Mouse (Mus musculus) thymus, postnatal 10 days (tissue): ENCODE results near the gene AI464131.

Experiments
- DNase-seq, 2 experiments: peaks; one replicate each; pipeline ENCODE4 v3.0.0; 2021; ENCODE audit warnings: low spot score in 2 of 2

The AI464131 gene

DNA sequence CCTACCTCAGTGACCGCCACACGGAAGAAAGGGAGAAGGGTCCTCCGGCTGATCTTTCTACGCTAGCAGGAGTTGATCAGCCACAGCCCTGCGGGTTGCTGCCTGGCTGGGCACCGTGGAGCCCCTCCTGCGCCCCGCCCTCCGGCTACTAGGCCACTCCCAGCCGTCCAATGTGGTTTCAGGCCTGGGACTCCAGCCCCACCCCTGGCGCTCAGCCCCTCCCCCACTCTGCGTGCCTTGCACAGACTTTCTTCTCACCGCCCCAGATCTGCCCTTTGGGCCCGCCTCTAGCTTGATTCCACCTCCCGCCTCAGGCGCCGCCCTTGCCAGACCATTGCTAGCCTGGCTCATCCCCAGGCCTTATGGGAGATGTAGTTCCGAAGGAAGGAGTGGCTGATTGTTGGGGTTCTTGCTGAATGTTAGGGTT lies at the start of gene AI464131:
TSS of gene AI464131 (minus strand) at position 91 of the 427 bp plus-strand sequence.
- DNase-seq: peak; percentile 58 to 59

DNA sequence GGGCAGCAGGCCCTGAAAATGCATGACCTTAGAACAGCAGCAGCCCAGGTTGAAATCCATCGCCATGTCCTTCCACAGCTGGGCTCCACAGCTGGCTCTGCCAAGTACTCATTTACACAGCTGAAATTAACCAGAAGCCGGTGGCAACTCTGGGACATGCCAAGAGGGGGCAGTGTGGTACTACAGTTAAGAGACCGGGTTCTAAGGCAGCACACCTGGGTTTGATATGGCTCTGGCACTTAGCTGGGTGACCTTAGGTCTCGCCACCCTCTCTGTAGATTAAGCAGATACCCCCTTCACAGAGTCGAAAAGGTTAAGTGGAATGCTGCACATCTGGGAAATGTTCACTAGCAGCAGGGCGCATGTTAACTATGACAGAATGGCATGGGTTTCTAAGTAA lies 49.7 kb upstream of the AI464131 start:
- DNase-seq: peak; percentile 31 to 76

DNA sequence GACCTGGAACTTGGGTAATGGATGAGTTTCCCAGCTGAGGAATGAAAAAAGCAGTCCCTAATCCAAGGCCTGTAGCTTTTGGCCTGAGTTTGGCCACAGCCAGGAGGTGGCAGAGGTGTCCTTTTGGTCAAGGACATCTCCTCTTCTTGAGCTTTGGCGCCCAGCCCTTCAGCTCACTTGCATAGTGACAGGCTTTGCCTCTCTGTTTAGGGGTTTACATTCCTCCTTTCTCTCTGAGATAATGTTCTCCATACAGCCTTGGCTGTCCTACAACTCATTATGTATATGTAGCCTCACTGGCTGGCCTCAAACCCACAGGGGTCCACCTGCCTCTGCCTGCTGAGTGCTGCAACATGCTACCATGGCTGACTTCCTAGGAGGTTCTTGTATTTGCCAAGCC lies 44.2 kb upstream of the AI464131 start:
- no peak for DNase-seq

DNA sequence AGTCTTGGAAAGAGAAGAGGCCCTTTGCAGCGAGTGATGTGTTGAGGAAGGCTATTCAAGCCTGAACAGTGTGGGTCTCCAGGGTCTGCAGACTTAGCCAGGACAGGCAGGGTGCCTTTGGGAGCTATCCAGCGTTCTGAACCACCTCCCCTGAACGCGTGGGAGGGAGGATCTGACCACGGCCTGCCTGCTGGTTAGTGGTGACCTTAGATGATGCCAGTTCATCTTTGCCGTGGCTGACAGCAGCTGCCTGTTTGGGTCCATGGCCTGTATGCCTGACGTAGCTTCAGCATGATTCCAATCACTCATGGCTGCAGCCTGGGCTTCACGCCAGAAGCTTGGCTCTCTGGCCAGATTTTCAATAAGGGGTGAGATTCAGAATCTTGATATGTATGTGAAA lies 43.1 kb upstream of the AI464131 start:
- no peak for DNase-seq

DNA sequence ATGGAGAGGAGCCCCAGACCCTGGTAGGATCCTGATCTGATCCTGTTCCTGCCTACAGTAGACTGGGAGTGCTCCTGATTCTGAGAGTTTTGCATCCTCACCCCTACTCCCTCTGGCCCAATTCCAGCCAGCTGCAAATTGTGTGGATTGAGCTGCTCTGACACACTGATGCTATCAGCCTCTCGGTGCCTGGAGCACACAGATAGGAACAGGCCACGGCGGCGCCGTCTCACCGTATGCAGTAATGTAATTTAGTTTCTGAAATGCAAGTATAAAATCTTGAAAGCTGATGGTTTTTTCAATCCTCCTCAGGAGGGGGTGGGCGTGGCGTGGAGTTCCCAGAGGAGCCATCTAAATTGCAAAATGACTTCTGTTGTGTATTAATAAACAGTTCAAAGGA lies 39.3 kb upstream of the AI464131 start:
- no peak for DNase-seq

DNA sequence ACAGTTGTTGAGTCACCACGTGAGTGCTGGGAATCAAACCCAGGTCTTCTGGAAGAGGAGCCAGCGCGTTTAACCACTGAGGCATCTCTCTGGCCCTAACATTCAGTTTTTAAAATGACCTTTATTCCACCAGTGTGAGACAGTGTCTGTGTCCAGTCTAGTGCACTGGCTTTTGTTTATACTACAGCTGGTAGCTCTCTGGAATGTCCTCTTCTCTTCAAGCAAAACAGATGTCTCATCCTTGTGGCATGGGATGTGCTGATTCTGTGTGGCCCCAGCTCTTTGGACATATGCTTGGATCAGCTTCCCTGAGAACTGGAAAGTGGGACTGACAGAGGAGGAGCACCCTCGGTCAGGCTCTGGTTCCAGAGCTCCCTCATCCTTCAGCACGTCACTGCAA lies 32.0 kb upstream of the AI464131 start:
- no peak for DNase-seq

DNA sequence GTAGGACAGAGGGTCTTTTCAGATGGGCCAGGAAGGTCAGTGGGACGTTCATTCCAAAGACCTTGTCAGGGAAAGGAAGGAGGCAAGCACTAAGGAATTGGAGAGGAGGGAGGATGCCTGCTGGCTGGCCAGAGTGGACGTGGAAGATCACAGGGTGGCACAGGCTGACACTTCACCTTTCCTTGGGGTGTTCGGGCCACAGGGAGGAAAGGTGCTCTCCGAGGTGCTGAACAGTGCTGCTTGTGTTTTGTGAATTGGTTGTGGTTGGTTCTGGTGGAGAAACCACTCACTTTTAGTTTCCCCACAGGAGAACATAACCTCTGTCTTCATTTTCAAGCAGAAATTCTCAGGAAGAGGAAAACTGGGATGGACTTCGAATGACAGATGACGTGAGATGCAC lies 29.5 kb upstream of the AI464131 start:
- DNase-seq: peak in 1 of 2 experiments; percentile 18

DNA sequence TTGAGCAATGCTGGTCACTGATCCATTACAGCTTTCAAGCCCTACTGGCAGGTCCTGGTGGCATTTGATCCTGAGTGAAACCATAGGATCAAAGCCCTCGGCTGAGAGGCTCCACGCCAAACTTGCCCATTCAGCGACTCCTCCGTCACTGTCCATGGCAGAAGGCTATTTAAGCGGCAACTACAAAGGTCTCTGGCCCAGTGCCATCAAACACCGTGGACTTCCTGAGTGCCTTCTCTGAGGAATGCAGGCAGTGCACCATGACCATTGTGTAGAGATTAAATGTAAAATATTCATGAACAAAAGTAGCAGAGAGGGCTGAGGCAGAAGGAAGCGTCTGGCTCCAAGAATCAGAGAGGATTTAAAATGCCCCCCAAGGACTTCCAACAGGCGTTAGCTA lies 25.1 kb upstream of the AI464131 start:
- no peak for DNase-seq

DNA sequence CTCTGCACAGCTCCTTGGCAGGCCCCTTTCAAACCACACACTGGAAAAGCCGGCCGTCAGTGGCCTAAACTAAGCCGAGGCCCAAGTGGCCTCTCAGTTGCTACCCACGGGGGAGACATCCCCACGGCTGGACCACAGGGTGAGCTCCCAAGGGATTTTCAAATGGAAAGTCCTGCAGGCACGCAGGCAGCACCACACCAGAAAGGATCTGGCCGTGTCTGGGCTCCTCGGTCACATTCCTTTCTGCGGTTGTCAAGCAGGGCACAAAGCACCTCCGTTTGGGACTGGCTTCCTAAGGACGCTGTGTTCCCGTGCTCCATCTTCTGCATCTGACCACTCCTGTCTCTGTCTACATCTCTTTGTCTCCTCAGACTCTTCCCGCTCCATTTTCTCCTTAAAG lies 24.2 kb upstream of the AI464131 start:
- no peak for DNase-seq

DNA sequence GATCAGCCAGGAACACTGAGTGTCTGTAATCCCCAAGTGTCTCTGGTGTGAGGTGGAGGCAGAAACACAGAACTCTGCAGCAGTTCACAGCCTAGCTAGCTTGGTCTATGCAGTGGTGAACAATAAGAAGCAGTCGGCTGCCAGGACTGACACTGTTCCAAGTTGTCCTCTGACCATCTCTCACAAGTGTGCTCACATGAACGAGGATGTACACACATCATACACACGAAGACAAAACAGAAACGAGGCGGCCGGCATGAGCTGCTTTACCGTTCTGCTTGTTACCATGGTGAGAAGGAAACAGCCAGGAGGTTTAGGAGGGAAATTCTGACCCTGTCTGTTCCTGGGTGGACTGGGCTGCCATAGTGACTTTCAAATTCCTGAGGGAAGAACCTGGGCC lies 23.7 kb upstream of the AI464131 start:
- DNase-seq: no peak

DNA sequence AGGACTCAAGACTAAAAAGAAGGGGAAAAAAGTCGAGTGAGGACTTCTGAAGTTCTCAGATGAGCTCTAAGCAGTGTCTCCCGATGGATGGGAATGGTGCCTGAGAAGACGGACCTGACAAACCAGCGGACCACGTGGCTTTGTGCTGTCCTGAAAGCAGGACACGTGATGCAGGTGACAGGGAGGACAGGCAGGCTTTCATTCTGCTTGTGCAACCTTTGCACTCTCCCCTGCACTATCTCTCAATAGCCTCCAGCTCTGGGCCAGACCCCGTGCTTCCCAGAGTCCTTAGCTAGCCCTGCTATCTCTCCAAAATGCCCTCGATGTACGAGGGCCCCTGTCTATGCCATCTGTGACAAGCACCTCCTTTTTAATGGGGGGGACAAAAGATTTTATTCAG lies 22.0 kb upstream of the AI464131 start:
- DNase-seq: no peak

DNA sequence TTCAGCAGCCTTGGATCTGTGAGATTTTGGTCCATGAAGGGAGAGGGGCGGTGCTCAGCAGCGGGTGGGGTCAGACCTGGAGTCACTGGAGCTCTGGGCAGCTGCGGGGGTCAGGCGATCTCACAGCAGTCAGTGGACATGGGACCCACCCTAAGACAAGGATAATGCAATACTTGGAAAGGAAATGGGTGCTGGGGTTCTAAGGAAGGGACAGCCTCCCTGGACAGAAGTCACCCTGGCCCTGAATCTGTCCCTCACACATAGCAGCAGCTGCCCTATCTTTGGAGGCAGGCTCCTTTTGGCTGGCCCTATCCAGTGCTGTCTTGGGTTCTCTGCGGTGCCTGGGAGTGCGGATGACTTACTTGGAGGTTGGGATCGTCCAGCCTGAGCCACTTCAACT lies 21.0 kb upstream of the AI464131 start:
- DNase-seq: no peak

DNA sequence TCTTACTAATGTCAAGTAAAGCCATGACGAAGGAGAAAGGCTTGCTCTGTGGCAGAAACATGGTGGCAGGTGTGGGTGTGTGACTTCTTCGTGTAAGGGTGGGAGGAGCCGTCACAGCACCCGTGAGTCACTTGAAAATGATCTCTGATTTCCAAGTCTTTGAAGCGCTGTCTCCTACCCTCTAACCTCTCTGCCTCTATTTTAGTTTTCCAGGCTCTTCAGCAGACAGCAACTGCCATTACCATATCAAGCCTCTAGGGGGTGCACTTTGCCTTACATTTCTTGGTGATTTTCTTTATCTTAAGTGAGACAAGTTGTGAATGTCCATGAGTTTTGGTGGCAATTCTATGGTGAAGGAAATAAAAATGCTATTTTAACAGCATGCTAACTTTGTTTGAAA lies 19.9 kb upstream of the AI464131 start:
- DNase-seq: peak in 1 of 2 experiments; percentile 31

DNA sequence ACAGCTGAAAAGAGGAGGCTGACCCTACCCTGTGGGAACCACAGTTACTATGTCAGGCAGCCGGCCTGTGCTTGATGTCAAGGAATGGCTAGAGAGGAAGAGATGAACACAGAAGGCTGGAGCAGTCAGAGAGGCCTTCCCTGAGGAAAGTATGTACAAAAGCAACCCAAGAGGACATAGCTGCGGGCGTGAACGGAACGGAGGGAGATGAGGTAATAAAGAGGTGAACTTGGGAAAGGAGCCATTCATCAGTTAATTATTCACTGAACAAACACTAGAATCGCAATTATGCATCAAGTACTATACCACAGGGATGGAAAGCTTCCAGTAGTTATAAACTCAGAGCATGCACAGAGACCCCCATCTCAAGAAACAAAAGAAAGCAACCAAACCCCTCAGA lies 19.3 kb upstream of the AI464131 start:
- DNase-seq: no peak

DNA sequence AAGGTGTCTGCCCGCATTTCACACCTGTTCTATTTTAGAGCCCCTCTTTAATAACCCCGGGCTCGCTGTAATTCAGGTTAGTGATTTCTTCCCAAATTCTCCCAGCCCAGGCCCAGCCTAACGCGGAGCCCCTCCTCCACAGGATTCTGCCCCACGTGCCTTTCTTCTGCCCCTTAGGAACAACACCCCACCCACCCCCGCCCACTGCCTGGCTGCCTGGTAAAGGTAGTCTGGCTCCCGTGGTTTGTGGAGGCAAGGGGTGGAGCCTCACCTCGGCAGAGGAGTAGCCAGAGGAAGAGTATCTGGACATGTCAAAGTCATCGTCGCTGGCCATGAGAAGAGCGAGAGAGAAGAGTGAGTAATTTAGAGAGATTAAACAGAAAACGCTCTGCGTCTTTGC lies 17.8 kb upstream of the AI464131 start:
- DNase-seq: no peak

DNA sequence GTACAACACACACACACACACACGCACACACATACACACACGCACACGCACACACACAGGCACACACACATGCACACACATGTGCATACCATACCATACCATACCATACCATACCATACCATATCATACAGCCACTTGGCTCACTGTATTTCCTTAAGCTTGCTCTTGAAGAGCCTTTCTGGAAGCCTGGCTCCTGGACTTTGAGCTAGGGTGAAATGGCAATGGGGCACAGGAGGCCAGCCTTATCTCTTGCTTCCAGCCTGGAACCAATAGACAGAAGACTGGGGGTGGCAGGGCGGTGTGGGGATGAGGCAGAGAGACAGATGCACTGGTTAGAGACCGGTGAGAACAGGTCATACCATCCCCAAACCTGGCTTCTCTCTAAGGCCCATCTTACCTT lies 16.3 kb upstream of the AI464131 start:
- no peak for DNase-seq

DNA sequence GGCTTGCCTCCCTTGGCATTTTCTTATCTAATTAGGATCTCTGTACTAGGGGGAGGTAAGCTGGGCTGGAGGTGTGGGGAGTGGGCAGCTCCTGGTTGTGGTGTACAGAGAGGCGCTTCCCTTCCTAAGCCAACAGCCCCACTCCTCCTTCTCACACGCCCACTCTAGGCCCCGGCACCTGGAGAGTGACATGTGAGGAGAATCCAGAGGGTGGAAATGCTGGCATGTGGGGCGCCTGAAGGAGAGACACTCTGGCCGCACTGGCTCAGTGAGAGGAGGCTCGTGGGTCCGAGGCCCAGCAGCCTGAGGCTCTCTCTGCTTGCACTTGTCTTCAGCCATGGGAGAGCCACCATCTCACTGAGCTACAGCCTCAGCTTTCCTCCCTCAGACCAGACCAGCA lies 15.5 kb upstream of the AI464131 start:
- DNase-seq: no peak

DNA sequence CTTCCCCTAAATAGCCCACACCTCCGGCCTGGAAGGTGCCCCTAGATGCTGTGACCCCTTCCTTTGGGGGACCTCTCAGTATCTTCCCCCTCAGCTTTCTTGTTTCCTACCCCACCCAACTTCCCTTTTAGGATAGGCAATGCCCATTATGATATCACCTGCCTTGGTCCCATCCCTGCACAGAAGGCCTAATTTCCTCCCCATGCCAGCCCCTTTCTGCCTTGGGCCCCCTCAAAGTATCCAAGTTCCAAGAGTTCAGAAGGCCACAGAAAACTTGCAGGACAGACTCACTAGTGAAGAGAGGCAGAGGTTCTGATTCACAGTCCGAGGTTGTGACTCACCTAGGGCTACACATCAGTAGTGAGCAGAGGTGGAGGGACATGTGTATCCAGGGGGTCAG lies 14.4 kb upstream of the AI464131 start, which contains the start of gene 1110017D15Rik:
TSS of gene 1110017D15Rik (minus strand) at position 101 of the 400 bp plus-strand sequence.
- DNase-seq: no peak

DNA sequence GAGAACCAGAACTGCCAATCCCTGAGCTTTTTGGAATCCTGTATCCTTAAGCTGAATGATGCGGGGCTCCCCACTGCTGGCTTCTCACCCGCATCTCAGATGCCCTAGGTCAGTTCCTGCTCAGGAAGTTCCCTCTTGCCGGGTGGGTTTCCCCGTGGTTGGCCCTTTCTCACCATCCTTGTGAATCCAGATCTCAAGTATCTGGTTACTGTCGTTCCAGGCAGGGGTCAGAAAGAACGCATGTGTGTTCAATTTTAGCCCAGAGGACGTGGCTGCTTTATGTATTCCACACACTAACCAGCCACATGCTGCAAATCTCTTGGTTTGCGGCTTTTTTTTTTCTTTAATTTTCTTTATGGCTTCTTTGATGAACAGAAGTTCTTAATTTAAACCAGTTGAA lies 10.8 kb upstream of the AI464131 start:
- DNase-seq: no peak

DNA sequence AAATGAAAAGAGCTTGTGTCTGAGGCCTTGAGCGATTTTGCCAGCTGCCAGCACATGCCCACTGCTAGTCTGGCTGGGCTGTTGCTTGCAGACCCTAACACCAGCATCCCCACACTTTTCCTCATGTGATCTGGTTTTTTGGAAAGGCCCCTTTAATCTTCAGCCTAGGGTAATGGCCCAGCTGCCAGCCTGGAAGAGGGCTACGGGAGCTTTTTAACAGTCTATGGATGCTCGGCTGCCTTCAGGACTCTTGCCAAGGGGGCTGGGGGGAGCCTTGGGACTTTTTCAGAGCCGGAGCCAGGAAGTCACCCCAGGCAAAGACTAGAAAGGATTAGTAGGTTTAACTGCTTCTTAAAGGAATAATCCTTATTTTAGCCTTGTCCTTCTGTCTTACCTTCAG lies 10.4 kb upstream of the AI464131 start:
- no peak for DNase-seq

DNA sequence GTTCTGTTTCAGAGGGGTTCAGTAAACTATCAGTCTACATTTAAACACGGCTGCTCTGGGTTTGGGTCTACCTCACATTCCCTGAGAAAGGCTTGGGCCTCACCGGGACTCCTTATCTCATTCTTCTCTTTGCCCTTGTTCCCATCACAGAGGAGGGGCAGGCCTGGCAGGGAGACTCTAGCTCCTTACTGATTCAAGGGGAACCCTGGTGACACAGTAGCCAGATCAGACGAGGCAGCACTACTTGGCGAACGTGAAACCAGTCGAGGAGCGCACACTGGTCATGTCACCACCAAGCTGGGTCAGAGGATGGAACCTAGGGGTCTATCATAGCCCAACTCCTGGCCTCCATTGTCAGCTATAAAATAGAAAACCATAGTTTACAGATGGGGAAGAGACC lies 5.1 kb upstream of the AI464131 start:
- DNase-seq: no peak

DNA sequence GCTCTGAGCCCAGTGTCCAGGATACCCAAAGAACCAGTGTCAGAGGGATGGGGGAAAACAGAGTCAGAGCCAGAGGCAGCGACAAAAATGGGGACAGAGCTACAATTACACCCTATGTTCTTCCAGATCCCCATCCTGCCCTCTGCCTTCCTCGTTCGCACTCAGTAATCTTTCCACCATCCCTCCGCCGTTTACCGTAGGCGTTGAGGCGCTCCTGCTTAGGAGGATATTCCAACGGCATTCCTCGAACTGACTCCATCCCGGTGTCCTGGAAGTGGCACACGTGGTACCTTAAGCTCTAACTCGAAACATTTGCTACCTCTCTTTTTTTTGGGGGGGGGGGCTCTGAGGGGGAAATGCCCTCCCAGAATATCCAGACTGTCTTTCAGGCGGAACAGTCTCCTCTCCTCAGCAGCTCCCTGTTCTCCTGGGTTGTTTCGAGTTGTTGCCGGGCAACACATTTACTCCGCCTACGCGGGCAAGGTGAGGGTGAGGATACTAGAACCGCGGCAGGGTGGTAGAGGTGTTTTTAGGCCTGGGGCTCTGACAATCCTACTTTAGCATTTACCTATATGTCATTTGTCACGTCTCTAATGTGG lies 4.5 kb upstream of the AI464131 start:
- DNase-seq: no peak

DNA sequence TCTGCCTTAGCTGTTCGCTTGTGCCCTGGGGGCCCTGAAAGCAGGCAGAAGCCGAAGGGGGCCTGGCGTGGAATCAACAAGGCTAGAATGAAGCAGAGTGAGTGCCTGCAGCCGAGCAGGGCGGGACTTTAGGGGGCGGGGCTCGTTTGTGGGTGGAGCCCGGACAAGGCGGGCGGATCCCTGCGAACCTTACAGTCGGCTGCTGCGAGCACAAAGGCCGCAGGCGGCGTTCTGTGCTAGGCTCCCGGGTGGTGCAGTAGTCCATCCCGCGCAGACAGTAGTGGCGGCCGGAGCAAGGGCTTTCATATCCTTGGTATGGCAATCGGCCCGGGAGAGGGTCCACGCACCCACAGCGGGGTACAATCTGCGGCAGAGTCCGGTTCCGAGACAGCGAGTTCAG lies 4.0 kb upstream of the AI464131 start:
- peak; percentile 37 to 61 for DNase-seq

DNA sequence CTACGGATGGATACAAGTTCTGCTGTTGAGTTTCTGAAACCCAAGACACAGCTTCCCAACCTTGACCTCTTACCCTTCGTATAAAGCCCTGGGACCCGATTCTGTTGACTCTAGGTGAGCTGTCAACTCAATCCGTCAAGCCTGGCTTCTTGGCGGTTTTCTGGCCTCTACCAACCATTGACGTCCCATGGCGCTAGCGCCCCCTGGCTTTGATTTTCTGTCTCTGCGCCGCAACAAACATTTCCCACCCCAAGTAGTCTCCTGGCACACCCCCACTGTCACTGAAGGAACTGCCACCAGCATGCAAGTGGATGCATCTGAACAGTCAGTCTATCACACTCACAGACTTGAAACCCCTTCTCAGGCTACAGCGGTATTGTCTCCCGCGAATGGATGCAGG lies 3.3 kb upstream of the AI464131 start:
- DNase-seq: peak; percentile 20 to 33
